Mouse (Mus musculus): ENCODE data around the gene Atxn1.

- TF ChIP-seq CTCF (IDR thresholded peaks at IDR 0.05) = no peak
- TF ChIP-seq EP300 (IDR thresholded peaks at IDR 0.05) = no peak
Measured at GRCm38 (mm10) chr13:45880543-45880845, 84.3 kb downstream of the Atxn1 start.

All from lung, postnatal 0 days (tissue).